Mouse (Mus musculus): ENCODE measurements around the gene Baz1b. TPM values are rescaled to one million over a fixed set of nuclear protein-coding genes. Genes with fewer than 3 reads are reported as not detected.

Gene Baz1b
- polyA plus RNA-seq, 1 experiment: 84.1 TPM

DNA sequence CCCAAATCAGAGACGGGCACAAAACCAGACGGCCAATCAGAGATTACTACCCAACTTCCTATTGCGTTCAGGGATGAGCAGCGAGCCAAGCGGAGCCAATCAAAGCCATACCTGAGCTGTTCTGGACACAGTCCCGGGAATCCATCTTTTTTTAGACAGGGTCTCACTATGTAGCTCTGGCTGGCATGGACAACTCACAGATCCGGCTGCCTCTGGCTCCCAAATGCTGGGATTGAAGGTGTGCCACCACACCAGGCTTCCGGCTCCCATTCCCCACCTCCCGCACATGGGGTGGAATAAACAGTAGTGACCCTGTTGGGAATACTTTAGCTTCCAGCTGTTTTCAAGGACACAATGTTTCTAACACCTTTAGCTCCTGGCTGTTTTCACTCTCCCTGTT, 93.2 kb downstream of the Baz1b start:
- Histone ChIP-seq H3K4me3 (ENCODE audit: insufficient read depth, low read length) (no peak overlapping the region), H3K27ac (ENCODE audit: insufficient read depth, low read length) (no peak overlapping the region), H3K4me1 (ENCODE audit: control insufficient read depth, insufficient read depth, low read length) (no peaks in the 10 kb centered on the region)
- TF ChIP-seq CTCF (IDR thresholded peaks at IDR 0.05; ENCODE audit: borderline replicate concordance, insufficient read depth, low read length) (no peak), POLR2A (IDR thresholded peaks at IDR 0.05; ENCODE audit: low read depth, low read length) (no peak)

GRCm38 (mm10) chr5:135285211-135285610, 98.1 kb downstream of the Baz1b start:
- Histone ChIP-seq H3K4me1 (ENCODE audit: control insufficient read depth, insufficient read depth, low read length) (no peaks in the 10 kb centered on the region), H3K27ac (ENCODE audit: insufficient read depth, low read length) (no peak overlapping the region), H3K4me3 (ENCODE audit: insufficient read depth, low read length) (no peak overlapping the region)
- TF ChIP-seq CTCF (IDR thresholded peaks at IDR 0.05; ENCODE audit: borderline replicate concordance, insufficient read depth, low read length) (no peak), POLR2A (IDR thresholded peaks at IDR 0.05; ENCODE audit: low read depth, low read length) (no peak)

DNA sequence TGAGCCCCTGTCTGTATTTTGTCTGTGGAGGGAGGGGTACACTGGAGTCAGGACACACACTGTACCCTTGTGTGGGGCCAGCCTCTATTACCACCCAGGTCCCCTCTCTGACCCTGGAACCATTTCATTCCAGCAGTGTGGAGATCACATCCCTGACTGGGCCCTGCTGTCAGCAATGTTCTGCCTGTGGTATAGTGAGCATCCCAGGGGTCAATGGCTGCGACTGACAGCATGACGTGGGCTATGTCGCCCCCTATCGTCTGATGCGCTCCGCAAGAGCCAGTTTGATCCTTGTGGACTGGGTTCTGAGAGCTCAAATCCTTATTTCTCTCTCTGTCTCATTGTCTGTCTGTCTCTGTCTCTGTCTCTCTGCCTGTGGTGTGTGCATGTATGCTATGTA, 99.1 kb downstream of the Baz1b start:
- Histone ChIP-seq H3K27ac (ENCODE audit: insufficient read depth, low read length) (no peak overlapping the region), H3K4me3 (ENCODE audit: insufficient read depth, low read length) (no peak overlapping the region), H3K4me1 (ENCODE audit: control insufficient read depth, insufficient read depth, low read length) (no peaks in the 10 kb centered on the region)
- TF ChIP-seq CTCF (IDR thresholded peaks at IDR 0.05; ENCODE audit: borderline replicate concordance, insufficient read depth, low read length): peak; percentile 98
- no peak for TF ChIP-seq POLR2A (IDR thresholded peaks at IDR 0.05; ENCODE audit: low read depth, low read length)

DNA sequence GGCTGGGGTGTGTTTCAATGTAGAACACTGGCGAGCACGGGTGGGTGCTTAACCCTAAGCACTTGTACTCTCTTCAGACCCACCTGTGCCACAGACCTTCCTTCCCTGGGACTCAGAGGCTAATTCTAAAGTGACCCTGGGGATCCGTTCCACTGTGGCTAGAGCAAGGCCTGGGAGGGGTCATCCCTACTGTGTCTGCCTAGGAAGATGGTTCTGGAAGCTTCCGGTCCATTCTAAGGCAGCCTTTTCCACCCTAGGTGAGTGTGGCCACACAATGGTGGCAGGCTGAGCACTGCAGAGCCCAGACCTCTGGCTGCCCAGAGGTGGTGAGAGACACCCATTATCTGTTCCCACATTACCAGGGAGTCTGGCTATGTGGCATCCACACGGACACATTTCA, 99.9 kb downstream of the Baz1b start:
- no peak for TF ChIP-seq CTCF (IDR thresholded peaks at IDR 0.05; ENCODE audit: borderline replicate concordance, insufficient read depth, low read length)
- no peak for TF ChIP-seq POLR2A (IDR thresholded peaks at IDR 0.05; ENCODE audit: low read depth, low read length)
- no peaks in the 10 kb centered on the region for H3K4me1 ChIP-seq (ENCODE audit: control insufficient read depth, insufficient read depth, low read length)
- no peak overlapping the region for H3K27ac ChIP-seq (ENCODE audit: insufficient read depth, low read length)
- no peak overlapping the region for H3K4me3 ChIP-seq (ENCODE audit: insufficient read depth, low read length)

DNA sequence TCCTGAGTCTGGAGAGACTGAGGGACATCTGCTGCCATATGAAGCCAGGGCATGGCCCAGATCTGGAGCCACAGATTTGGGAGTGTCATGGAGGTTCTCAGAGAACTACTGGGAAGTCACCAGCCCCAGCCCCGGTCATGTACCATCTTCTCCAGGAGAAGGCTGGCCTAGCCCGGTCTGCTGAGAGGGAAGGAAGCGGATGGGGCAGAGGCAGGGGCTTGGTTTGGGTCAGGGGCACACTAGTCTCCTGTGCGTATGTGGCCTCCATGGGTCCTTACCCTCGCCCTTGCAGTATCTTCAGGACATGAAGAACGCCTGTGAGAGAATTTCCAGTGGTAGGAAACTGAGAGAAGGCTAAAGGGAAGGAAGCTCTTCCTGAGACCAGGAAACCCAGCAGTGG, 103.6 kb downstream of the Baz1b start:
- Histone ChIP-seq H3K4me1 (ENCODE audit: control insufficient read depth, insufficient read depth, low read length) (no peaks in the 10 kb centered on the region), H3K27ac (ENCODE audit: insufficient read depth, low read length) (no peak overlapping the region), H3K4me3 (ENCODE audit: insufficient read depth, low read length) (no peak overlapping the region)
- TF ChIP-seq POLR2A (IDR thresholded peaks at IDR 0.05; ENCODE audit: low read depth, low read length) (no peak), CTCF (IDR thresholded peaks at IDR 0.05; ENCODE audit: borderline replicate concordance, insufficient read depth, low read length) (no peak)

- Histone ChIP-seq H3K4me3 (ENCODE audit: insufficient read depth, low read length) (no peak overlapping the region), H3K27ac (ENCODE audit: insufficient read depth, low read length) (no peak overlapping the region), H3K4me1 (ENCODE audit: control insufficient read depth, insufficient read depth, low read length) (no peaks in the 10 kb centered on the region)
- TF ChIP-seq POLR2A (IDR thresholded peaks at IDR 0.05; ENCODE audit: low read depth, low read length): no peak
- TF ChIP-seq CTCF (IDR thresholded peaks at IDR 0.05; ENCODE audit: borderline replicate concordance, insufficient read depth, low read length): no peak
Measured at GRCm38 (mm10) chr5:135291193-135291592, 104.1 kb downstream of the Baz1b start.

- no peak overlapping the region for H3K27ac ChIP-seq (ENCODE audit: insufficient read depth, low read length)
Measured at GRCm38 (mm10) chr5:135292001-135292400, 104.9 kb downstream of the Baz1b start.

More at GRCm38 (mm10) chr5:135292001-135292400, 104.9 kb downstream of the Baz1b start:
- no peak for TF ChIP-seq POLR2A (IDR thresholded peaks at IDR 0.05; ENCODE audit: low read depth, low read length)
- no peak for TF ChIP-seq CTCF (IDR thresholded peaks at IDR 0.05; ENCODE audit: borderline replicate concordance, insufficient read depth, low read length)
- no peak overlapping the region for H3K4me3 ChIP-seq (ENCODE audit: insufficient read depth, low read length)
- no peaks in the 10 kb centered on the region for H3K4me1 ChIP-seq (ENCODE audit: control insufficient read depth, insufficient read depth, low read length)

Other genes with a start within 250 kb of the Baz1b start
- not detected in 2 replicates for gene Cldn4, start 240.3 kb upstream of the Baz1b start, polyA plus RNA-seq (2011; ENCODE audit: insufficient read length, low read depth, missing spikeins)
- gene Cldn3, start 201.1 kb upstream of the Baz1b start, polyA plus RNA-seq (2011; ENCODE audit: insufficient read length, low read depth, missing spikeins): not detected in 2 replicates
- gene Abhd11, start 178.1 kb upstream of the Baz1b start, polyA plus RNA-seq (2011; ENCODE audit: insufficient read length, low read depth, missing spikeins): 19.1 and 20.7 TPM in 2 replicates
- 6.9 and 10.2 TPM in 2 replicates for gene Stx1a, start 163.8 kb upstream of the Baz1b start, polyA plus RNA-seq (2011; ENCODE audit: insufficient read length, low read depth, missing spikeins)
- 15.2 and 18.1 TPM in 2 replicates for gene Dnajc30, start 123.1 kb upstream of the Baz1b start, polyA plus RNA-seq (2011; ENCODE audit: insufficient read length, low read depth, missing spikeins)
- 38.0 and 49.6 TPM in 2 replicates for gene Bud23, start 122.3 kb upstream of the Baz1b start, polyA plus RNA-seq (2011; ENCODE audit: insufficient read length, low read depth, missing spikeins)
- gene Vps37d, start 109.0 kb upstream of the Baz1b start, polyA plus RNA-seq (2011; ENCODE audit: insufficient read length, low read depth, missing spikeins): 3.0 and 4.0 TPM in 2 replicates
- not detected in 2 replicates for gene Mlxipl, start 97.4 kb upstream of the Baz1b start, polyA plus RNA-seq (2011; ENCODE audit: insufficient read length, low read depth, missing spikeins)
- 17.4 and 24.9 TPM in 2 replicates for gene Tbl2, start 37.6 kb upstream of the Baz1b start, polyA plus RNA-seq (2011; ENCODE audit: insufficient read length, low read depth, missing spikeins)
- 31.0 and 41.7 TPM in 2 replicates for gene Bcl7b, start 19.0 kb upstream of the Baz1b start, polyA plus RNA-seq (2011; ENCODE audit: insufficient read length, low read depth, missing spikeins)
- not detected in 2 replicates for gene Fzd9, start 64.0 kb downstream of the Baz1b start, polyA plus RNA-seq (2011; ENCODE audit: insufficient read length, low read depth, missing spikeins)
- gene Fkbp6, start 162.8 kb downstream of the Baz1b start, polyA plus RNA-seq (2011; ENCODE audit: insufficient read length, low read depth, missing spikeins): not detected in 2 replicates
- gene Trim50, start 166.0 kb downstream of the Baz1b start, polyA plus RNA-seq (2011; ENCODE audit: insufficient read length, low read depth, missing spikeins): not detected in 2 replicates
- 9.6 and 14.0 TPM in 2 replicates for gene Nsun5, start 182.7 kb downstream of the Baz1b start, polyA plus RNA-seq (2011; ENCODE audit: insufficient read length, low read depth, missing spikeins)
- gene Pom121, start 207.3 kb downstream of the Baz1b start, polyA plus RNA-seq (2011; ENCODE audit: insufficient read length, low read depth, missing spikeins): 22.3 and 24.4 TPM in 2 replicates

Data from embryonic fibroblast, embryonic 13.5 days (primary cell).